In genomic region chr2:35200898-35201668, GRCm38 (mm10) we compare ENCODE assay signal across 8 mouse cellular contexts. TPM values are rescaled to one million over a fixed set of nuclear protein-coding genes. Genes with fewer than 3 reads are reported as not detected.
DNase-seq lines count a peak whose midpoint lies in the region; ATAC-seq lines count a peak whose summit lies in the region.

Rab14 (minus strand) TSS chr2:35201120.

- peaks cover 19% of the 10 kb centered on the region; the same call in 1 of the 2 replicates for H3K4me1 ChIP-seq in forebrain, embryonic 14.5 days (ENCODE audit: control insufficient read depth, insufficient read depth, low read length)
- H3K4me1 ChIP-seq in neural tube, embryonic 15.5 days: peaks cover 28% of the 10 kb centered on the region

- no peaks in the 10 kb centered on the region for H3K36me3 ChIP-seq in forebrain, embryonic 14.5 days (ENCODE audit: control insufficient read depth, insufficient read depth, low read length)
- H3K36me3 ChIP-seq in neural tube, embryonic 15.5 days: no peaks in the 10 kb centered on the region

- intact Hi-C loops in heart, postnatal 14 days (cut with DNase I): loop anchor here (10.0 kb wide), 1 partner anchor 144 kb away; no protein-coding TSS in a partner anchor

- peak within 1 kb of the TSS; percentile 93 for H3K9ac ChIP-seq in forebrain, embryonic 14.5 days (ENCODE audit: low read length)
- H3K9ac ChIP-seq in neural tube, embryonic 15.5 days (replicated peaks): peak within 1 kb of the TSS; percentile 98

- peak within 1 kb of the TSS; percentile 96 for H3K27ac ChIP-seq in forebrain, embryonic 14.5 days (ENCODE audit: low read depth, low read length)
- H3K27ac ChIP-seq in neural tube, embryonic 15.5 days (replicated peaks): peak within 1 kb of the TSS; percentile 98

- H3K4me2 ChIP-seq in forebrain, embryonic 14.5 days (ENCODE audit: low read length): peak within 1 kb of the TSS; percentile 91
- peak within 1 kb of the TSS; percentile 80 for H3K4me2 ChIP-seq in neural tube, embryonic 15.5 days

- H3K9me3 ChIP-seq in forebrain, embryonic 14.5 days (replicated peaks; ENCODE audit: control insufficient read depth, low read length): no peaks in the 10 kb centered on the region
- no peaks in the 10 kb centered on the region for H3K9me3 ChIP-seq in neural tube, embryonic 15.5 days (replicated peaks)

- peak within 1 kb of the TSS; percentile 99 for H3K4me3 ChIP-seq in forebrain, embryonic 14.5 days (ENCODE audit: low read depth, low read length)
- peak within 1 kb of the TSS; percentile 99 for H3K4me3 ChIP-seq in neural tube, embryonic 15.5 days (replicated peaks)

- H3K27me3 ChIP-seq in forebrain, embryonic 14.5 days (replicated peaks; ENCODE audit: control insufficient read depth, insufficient read depth, low read length): no peaks in the 10 kb centered on the region
- H3K27me3 ChIP-seq in neural tube, embryonic 15.5 days (replicated peaks): no peaks in the 10 kb centered on the region

- WGBS in forebrain, embryonic 14.5 days: under 1% methylated on average over 44 of the region's 47 CpGs
- WGBS in neural tube, embryonic 15.5 days: under 1% methylated on average over 46 of the region's 47 CpGs

- peak; percentile 99 for DNase-seq in ES-CJ7 (ENCODE audit: low read depth, low spot score)
- DNase-seq in cerebellum, adult 11 months: peak; percentile 100
- DNase-seq in forebrain, embryonic 14.5 days (ENCODE audit: low spot score): peak; percentile 100
- DNase-seq in heart, postnatal 14 days: peak; percentile 100
- DNase-seq in layer of hippocampus, adult 11-12 months (ENCODE audit: low spot score): peak; percentile 100
- peak; percentile 100 for DNase-seq in lung, adult 18-20 months
- peak; percentile 100 for DNase-seq in testis, postnatal 14 days (ENCODE audit: low spot score)

- ATAC-seq in forebrain, embryonic 14.5 days: peak; percentile 96
- peak; percentile 98 for ATAC-seq in neural tube, embryonic 15.5 days (ENCODE audit: low FRiP score)

RNA-seq across cellular contexts. Expression of gene Rab14, which starts in this region (rescaled TPM):
- 349 and 383 TPM in 2 replicates for polyA plus RNA-seq in forebrain, embryonic 14.5 days (2014; fragmentation: Nextera tagmentation; extraction: Ambion mirVana)
- 100 to 1,000 TPM; 134 to 139 TPM for total RNA-seq in heart, postnatal 14 days (2021)
- polyA plus RNA-seq in neural tube, embryonic 15.5 days (2015; fragmentation: Nextera tagmentation; extraction: Ambion mirVana): 421 and 449 TPM in 2 replicates

Comparison
In these comparisons a context has a peak if more than half of its experiments do, and no peak if none do; other contexts are left out.
1. Peak in every context shown above with its lines: DNase-seq, ATAC-seq, H3K4me3 ChIP-seq and H3K27ac ChIP-seq.